Mouse (Mus musculus) kidney, adult 8-10 months (tissue): ENCODE results near the gene Wdr20.
"Not testable (repeated sequence)": the region's sequence is repeated elsewhere in the genome, so short reads cannot be mapped to it uniquely, and the experiment has no call there.

Experiments
- DNase-seq, 2 experiments: peaks; one replicate each; pipeline ENCODE4 v3.0.0; 2022

Gene Wdr20

DNA sequence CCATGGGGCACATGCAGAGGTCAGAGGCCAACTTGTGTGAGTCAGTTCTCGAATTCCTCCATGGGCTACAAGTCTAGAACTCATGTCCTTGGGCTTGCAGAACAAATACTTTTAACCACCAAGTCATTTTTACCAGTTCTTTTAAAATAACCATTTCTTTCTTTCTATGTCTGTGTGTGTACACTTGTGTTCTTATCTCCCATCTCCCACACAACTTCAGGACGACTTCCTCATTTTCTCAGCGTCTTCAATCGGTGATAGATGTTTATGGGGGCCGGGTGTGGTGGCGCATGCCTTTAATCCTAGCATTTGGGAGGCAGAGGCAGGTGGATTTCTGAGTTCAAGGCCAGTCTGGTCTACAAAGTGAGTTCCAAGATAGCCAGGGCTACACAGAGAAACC is 23.5 kb upstream of the Wdr20 start:
- DNase-seq = no peak

GRCm38 (mm10) chr12:110716004-110716403 is 21.7 kb upstream of the Wdr20 start:
- DNase-seq = no peak

DNA sequence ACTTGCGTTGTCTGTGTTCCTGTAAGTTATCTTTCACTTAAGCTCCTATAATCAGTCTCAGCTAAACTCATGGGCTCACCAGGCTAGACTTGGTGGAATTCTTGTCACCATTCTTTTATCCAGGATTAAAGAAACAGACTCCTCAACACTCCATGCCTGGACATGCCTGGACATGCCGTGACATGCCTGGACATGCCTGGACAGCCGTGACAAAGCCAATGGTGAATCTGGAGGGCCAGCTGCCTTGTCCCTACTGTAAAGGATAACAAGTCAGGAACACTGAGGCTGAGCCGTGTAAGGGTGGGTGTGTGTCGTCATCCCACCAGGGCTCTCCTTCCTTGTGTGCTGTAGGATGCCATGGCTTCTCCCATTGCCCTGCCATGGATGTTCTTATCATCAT is 12.7 kb upstream of the Wdr20 start:
- no peak for DNase-seq

GRCm38 (mm10) chr12:110725489-110725888 is 12.3 kb upstream of the Wdr20 start:
- DNase-seq = no peak

DNA sequence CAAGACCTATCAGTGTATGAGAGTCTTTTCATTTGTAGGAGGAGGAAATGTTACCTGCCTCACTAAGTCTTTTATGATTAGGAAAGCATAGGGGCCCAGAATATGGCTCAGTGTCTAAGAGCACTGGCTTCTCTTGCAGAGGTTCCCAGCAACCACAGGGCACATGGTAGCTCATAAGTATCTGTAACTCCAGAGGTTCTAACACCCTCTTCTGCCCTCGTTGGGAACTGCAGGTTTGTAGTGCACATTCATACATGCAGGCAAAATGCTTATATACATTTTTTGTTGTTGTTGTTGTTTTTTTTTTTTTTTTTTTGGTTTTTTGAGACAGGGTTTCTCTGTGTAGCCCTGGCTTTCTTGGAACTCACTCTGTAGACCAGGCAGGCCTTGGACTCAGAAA is 11.3 kb upstream of the Wdr20 start:
- no peak for DNase-seq

DNA sequence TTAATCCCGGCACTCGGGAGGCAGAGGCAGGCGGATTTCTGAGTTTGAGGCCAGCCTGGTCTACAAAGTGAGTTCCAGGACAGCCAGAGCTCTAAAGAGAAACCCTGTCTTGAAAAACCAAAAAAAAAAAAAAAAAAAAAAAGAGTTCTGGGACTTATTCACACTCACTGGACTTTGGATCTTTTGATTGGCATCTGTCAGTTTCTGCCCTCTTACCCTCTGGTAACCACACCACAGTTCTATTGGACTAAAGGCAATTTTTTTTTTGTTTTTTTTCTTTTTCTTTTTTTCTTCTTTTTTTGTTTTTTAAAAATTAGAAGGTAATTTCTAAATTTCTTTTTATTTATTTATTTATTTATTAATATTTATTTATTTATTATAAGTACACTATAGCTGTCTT is 4.5 kb upstream of the Wdr20 start:
- not testable (repeated sequence) for DNase-seq

DNA sequence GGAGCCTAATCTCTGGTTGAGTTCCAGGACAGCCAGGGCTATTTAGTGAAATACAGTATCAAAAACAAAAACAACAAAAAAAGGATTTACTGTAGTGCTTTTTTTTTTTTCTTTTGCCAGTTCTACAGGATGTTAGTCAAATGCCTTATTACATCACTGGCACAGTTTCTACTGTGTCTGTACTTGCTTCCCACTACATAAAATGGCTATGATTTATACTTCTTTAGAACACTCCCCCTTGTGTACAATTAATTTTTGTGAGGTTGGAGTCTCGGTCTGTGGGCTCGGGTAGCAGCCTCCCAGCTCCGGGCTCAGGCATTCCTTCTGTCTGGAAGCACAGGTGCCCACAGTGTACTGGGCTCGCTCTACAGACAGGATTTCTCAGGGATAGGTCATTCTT is 1.1 kb upstream of the Wdr20 start:
- DNase-seq = peak in 1 of 2 experiments; percentile 13

GRCm38 (mm10) chr12:110738158-110738921 is 596 bp downstream of the Wdr20 start:
- peak; percentile 11 to 37 for DNase-seq

DNA sequence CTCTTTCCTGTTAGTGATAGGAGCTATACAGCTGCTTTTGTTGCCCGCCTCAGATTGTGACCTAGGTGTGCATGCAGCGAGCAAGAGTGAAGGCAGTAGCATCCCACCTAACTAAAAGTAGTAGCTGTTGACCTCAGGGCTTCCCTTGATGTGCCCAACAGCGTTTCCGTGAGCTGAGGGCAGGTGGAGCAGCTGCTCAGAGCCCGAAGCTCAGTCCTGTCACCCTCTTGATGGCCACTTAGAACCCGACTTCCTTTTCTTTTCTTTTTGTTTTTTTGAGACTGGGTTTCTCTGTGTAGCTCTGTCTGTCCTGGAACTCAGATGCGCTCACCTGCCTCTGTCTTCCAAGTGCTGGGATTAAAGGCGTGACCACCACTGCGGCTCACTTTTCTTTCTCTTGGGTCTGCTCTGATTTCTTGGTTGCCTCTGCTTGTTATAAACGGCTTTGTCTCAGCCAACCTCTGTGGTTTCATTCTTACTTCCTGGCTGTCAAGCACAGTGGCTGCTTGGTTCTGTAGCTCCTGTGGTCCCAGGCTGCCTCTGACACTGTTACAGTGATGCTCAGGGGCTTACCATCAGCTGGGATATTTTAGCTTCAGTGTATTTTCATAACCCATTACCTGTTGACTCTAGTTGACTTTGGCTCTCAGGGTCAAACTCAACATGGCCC is 13.2 kb downstream of the Wdr20 start:
- no peak for DNase-seq

GRCm38 (mm10) chr12:110752703-110753102 is 15.0 kb downstream of the Wdr20 start:
- DNase-seq = no peak

DNA sequence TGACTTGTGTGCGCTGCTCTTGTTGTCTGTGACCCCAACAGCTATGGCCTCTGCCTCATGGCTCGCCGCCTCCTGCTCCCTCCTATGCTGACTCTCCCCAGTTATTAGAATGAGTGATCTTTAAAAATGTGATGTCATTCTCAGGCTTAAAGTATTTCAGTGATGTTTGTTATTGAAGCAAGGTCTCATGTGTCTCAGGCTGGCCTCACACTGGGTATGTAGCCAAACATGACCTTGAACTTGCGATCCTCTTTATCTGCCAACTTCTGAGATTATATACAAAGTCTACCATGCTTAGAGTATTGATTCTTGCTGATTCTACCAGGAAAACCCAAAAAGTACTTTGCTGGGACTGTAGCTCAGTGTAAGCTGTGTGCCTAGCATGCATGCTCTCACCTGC is 16.2 kb downstream of the Wdr20 start:
- no peak for DNase-seq

DNA sequence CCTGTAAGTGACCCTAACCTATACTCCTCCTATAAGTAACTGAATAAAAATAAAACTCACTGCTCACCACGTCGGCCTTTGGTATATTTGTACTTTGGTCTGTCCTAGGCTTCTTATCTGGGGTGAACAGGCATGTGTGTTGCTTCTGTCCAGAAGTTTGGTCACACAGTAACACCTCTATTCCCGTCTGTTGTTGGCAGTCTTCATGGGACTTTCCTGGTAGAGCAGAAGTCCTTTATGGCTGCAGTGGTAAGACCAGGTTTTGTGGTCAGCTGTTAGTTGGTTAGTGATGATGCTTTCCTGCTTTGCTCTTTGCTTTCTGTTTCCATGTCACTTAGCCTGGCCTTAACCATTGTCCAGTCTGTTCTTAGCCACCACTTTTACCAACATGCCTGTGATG is 19.4 kb downstream of the Wdr20 start:
- DNase-seq = no peak

- DNase-seq = no peak
Measured at GRCm38 (mm10) chr12:110758932-110759331, 21.2 kb downstream of the Wdr20 start.

DNA sequence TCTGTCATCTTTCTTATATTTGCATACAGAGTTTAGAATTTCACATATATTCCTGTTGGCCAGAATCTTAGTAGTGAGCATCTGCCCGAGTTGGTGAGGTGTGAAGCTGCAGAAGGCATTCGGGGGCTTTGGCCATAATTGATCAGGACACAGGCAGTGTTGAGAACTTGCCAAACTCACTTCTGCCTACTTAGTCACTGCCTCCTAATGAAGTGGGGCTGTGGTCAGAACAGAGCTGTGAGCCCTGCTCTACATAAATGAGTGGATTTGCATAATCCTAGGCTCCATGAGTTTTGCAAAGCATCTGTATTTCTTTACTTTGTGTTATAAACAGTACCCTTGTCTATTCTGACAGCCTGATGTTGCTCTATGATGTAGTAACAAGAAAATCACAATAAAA is 24.6 kb downstream of the Wdr20 start:
- no peak for DNase-seq

GRCm38 (mm10) chr12:110764531-110764930 is 26.8 kb downstream of the Wdr20 start:
- DNase-seq = no peak

DNA sequence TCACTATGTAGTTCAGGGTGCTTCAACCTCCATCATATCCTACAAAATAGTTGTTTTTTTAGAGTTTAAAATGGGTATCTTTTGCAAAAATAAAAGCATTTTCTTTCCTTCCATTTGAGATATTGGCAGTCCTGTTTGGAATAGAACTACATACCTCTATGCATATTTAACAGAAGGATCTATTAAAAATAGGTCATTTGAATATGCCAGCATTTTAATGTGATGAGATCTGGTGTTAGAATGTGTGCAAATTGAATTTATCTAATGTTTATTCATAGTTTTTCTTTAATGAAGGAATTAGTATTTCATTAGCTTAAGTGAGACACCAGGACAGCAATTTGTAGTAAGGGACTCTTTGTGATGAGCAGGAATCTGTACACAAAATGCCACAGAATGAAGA is 30.8 kb downstream of the Wdr20 start:
- DNase-seq = no peak

- DNase-seq = no peak
Measured at GRCm38 (mm10) chr12:110769660-110770297, 32.0 kb downstream of the Wdr20 start.

- DNase-seq = no peak
Measured at GRCm38 (mm10) chr12:110770479-110771247, 32.9 kb downstream of the Wdr20 start.

DNA sequence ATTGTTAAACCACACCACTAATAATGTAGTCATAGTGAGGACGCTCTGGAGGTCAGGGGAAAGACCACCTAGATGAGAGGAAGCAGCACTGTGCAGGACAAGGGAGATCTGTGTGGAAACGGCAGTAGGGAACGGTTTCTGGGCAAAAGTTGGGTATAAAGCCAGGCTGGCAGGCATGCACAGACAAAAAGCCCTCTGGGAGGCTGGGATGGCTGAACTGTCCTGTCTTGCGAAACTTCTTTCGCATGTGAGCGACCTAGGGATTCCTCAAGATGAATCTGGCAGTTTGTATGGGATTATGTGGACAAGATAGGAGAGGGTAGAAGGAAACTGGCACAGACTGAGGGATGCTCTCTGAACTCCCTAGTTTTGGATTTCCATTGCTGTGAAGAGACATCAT is 34.2 kb downstream of the Wdr20 start:
- DNase-seq = no peak

- peak; percentile 15 to 30 for DNase-seq
Measured at GRCm38 (mm10) chr12:110775628-110776426, 38.1 kb downstream of the Wdr20 start.

GRCm38 (mm10) chr12:110777853-110778252 is 40.1 kb downstream of the Wdr20 start:
- no peak for DNase-seq

DNA sequence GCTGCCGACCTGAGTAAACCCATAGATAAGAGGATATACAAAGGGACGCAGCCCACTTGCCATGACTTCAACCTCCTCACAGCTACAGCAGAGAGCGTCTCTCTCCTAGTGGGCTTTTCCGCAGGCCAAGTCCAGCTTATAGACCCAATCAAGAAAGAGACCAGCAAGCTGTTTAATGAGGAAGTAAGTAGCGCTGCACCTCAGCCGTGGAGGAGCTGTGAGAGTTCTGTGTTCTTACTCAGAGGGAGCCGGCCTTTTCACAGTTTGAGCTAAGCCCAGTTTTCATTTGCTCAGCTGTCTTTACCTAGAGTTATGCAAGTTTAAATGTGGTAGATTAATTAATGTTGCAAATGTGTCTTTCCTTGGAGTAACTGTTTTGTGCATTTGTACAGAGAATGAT is 41.6 kb downstream of the Wdr20 start:
- DNase-seq = no peak
